Mouse (Mus musculus): ENCODE measurements at regions not wholly inside any gene's neighbourhood (a gene's known extent, or its start where the extent isn't known, plus 50 kb on each side); places are given as distances from the start of the nearest gene placed in this dataset.

DNA sequence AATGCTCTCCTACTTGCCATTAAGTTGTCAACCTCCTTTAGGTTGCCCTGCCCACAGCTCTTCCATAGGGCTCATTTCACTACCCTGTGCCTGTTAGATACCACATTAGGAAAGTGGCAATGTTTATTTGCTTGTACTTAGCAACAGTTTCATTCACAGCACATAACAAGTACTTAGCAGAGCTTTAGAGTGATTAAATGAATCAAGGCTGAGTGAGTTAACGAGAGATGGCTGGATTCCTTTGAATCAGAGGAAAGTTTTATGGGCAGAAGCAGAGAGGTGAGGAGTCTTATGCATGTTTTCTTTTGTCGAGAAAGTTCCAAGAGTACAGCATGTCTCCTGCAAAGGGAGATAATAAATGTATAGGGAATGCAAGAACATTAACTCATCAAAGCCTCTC, 60.5 kb downstream of the Ptgs2 start:
- no peak for TF ChIP-seq CTCF (IDR thresholded peaks at IDR 0.05; ENCODE audit: extremely low read depth, insufficient read depth, low read length)
- no peak for TF ChIP-seq POLR2A (IDR thresholded peaks at IDR 0.05; ENCODE audit: extremely low read depth, insufficient read depth, low read length)

Data from cortical plate, adult 2 months (tissue).